Mouse (Mus musculus): ENCODE results near the gene Slc37a1.

DNA sequence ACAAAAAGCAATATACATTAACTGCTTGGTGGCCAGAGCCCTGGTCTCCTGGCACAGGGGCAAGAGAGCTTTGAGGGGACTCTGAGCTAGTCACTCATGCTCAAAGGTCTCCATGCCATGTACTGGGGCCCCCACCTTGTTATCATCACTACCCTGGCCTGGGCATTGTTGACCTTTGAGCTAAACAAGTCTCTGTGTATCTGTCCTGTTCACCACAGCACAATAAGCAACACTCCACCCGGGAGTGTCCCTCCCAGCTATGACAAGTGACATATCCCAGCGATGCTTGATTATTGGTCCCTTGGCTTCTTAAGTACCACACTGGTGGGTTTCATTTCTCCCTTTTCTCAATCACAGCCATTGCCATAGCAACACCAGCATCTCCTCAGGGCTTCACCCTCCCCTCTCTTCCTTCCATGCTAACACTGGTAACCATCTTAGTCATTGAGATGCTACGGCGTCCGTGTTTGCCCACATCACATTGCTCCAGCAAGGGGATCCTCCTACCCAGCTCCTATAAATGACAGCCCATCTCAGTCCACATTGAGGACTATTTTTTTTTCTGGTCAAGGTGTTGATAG, 79.1 kb downstream of the Slc37a1 start:
- TF ChIP-seq CTCF (IDR thresholded peaks at IDR 0.05; ENCODE audit: extremely low read depth, insufficient read depth, low read length) (no peak), POLR2A (IDR thresholded peaks at IDR 0.05; ENCODE audit: extremely low read depth, insufficient read depth, low read length) (no peak)

Data from cortical plate, adult 2 months (tissue).